Mouse (Mus musculus): Measurements from ENCODE around the gene Prkrip1. TPM values are rescaled to one million over a fixed set of nuclear protein-coding genes. Genes with fewer than 3 reads are reported as not detected.

Gene Prkrip1
- 39.0 TPM for polyA plus RNA-seq (2017; shearing (Covaris generic))

DNA sequence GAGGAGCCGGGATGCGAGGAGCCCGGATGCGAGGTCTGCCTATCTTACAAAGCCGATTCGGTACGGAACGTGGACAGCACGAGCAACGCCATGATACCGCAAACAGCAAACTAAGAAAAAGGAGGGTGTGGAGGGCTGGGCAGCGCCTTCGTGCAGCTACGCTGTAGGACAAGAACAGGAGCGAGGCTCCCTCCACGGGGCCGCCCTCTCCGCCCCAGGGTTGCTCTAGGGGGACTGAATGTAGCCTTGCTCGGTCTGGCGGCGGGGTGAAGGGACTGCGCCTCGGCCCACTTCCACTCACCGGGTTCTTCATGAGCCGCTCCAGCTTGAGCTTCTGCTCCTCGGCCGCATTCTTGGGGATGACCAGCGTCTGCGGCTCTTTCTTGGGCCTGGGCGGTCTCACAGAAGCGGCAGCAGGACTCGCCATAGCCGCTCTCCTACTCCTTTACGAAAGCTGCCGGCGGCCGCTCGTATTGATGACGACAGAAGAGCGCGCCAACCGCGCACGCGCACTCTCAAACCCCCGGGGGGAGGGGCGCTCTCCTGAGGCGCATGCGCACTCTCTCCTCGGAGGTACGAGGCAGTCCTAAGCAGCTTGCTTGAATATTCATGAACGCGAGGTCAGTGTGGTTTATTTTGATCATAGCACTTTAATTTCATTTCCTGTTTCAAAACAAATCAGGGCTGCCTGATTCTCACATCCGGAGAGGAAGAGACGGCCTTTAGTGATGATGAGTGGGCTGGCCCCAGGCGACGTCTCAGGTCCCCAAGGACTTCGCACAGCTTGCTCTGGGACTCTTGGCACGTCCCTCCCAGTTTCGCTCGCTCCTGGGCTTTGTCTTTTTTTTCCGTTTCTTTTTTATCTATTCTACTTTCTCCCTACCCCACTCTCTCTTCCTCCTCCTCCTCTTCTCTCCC, at the start of gene Prkrip1:
Gene Prkrip1, minus strand, starts transcription at position 490 of the 918 bp plus-strand sequence.

DNA sequence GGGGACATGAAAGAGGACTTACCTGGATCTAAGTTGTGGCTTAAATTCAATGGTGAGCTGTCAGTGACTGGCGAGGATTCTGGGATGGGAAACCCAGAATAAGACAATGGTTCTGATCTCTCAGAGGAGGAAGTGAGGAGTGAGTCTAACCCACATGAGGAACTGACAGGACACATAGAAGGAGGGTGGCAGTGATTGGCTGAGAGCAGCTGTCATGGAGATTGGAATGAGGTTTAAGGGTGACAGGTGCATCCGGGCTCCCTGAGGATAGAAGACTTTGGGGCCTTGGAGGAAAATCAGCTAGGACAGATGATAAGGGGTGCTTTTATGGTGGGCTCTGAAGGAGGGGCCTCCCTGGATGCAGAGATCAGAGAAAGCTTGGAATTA, 47.7 kb upstream of the Prkrip1 start, which contains the start of gene Sh2b2:
Gene Sh2b2, minus strand, starts transcription at position 105 of the 387 bp plus-strand sequence.

GRCm38 (mm10) chr5:136170512-136171362, 28.0 kb downstream of the Prkrip1 start, which contains the start of gene Orai2:
TSS of gene Orai2 (minus strand) at chr5:136170713.

DNA sequence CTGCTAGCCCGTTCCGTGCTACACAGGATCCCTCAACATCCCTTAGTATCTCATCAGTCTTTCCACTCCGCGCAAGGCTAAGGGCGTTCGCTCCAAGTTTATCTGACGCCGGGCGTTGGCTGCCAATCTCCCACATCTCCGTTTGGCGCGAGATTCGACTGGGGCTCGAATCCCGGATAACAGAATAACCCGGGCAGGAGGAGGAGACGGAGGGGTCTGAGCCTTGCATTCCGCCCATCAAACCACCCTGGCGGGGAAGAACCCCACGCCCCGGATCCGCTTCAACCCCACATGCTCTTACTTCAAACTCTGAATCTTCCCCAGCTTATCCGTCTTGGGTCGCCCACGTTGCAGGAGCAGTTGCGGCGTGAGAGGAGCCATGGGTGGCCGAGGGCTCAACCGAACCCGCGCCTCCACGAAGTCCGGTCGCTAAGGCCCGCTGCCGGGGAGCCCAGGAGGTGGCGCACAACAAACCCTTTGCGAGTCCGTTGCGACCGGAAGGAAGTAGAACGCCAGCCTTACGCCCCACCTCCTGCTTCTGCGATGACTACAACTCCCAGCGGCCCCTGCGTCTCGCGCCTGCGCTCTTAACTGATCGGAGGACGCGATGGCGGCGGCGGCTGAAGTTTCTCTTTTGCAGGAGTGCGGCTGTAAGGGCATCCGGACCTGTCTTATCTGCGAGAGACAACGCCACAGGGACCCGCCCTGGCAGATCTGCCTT, 63.0 kb downstream of the Prkrip1 start, which contains the start of the genes Lrwd1 and Alkbh4:
Gene Lrwd1, minus strand, starts transcription at position 504 of the 721 bp plus-strand sequence.
Gene Alkbh4, plus strand, starts transcription at position 576 of the 721 bp plus-strand sequence.

Other genes with a start within 250 kb of the Prkrip1 start
- 0.52 TPM for gene Ssc4d, start 224.4 kb downstream of the Prkrip1 start, polyA plus RNA-seq (2017; shearing (Covaris generic))
- not detected for gene Zp3, start 218.9 kb downstream of the Prkrip1 start, polyA plus RNA-seq (2017; shearing (Covaris generic))
- gene Dtx2, start 204.2 kb downstream of the Prkrip1 start, polyA plus RNA-seq (2017; shearing (Covaris generic)): 32.1 TPM
- gene Upk3b, start 160.5 kb downstream of the Prkrip1 start, polyA plus RNA-seq (2017; shearing (Covaris generic)): not detected
- not detected for gene Upk3bl, start 144.5 kb downstream of the Prkrip1 start, polyA plus RNA-seq (2017; shearing (Covaris generic))
- 4.4 TPM for gene Rasa4, start 115.0 kb downstream of the Prkrip1 start, polyA plus RNA-seq (2017; shearing (Covaris generic))
- 57.9 TPM for gene Polr2j, start 82.3 kb downstream of the Prkrip1 start, polyA plus RNA-seq (2017; shearing (Covaris generic))
- 38.3 TPM for gene Lrwd1, start 62.9 kb downstream of the Prkrip1 start, polyA plus RNA-seq (2017; shearing (Covaris generic))
- 47.3 TPM for gene Alkbh4, start 62.8 kb downstream of the Prkrip1 start, polyA plus RNA-seq (2017; shearing (Covaris generic))
- gene Orai2, start 28.2 kb downstream of the Prkrip1 start, polyA plus RNA-seq (2017; shearing (Covaris generic)): 98.4 TPM
- not detected for gene Sh2b2, start 47.6 kb upstream of the Prkrip1 start, polyA plus RNA-seq (2017; shearing (Covaris generic))

Measured in naive thymus-derived CD4-positive, alpha-beta T cell, adult 5 months (primary cell).